Mouse (Mus musculus) heart, embryonic 16.5 days (tissue): ENCODE data around the gene Chchd1. TPM values are rescaled to one million over a fixed set of nuclear protein-coding genes. Genes with fewer than 3 reads are reported as not detected.

Experiments used
- ATAC-seq: fragments of 200-750 bp; cut with Nextera tagmentation; replicated peaks from 2 replicates; pipeline ENCODE4 v1.8.0; 2017; ENCODE audit warnings: moderate number of reproducible peaks; ENCODE audit not compliant: insufficient read depth, low FRiP score; ENCODE audit errors: extremely low read depth
- H3K27ac ChIP-seq: fragments of 300-500 bp; sonication (generic); 2 replicates; pipeline ENCODE4 v1.5.1; 2014; ENCODE audit warnings: mild to moderate bottlenecking, low read length, control low read depth, moderate library complexity
- H3K27me3 ChIP-seq: fragments of 300-500 bp; sonication (generic); 2 replicates; pipeline ENCODE4 v1.6.1; 2014; ENCODE audit warnings: low read length, mixed read lengths; ENCODE audit not compliant: control insufficient read depth, insufficient read depth
- H3K36me3 ChIP-seq: fragments of 300-500 bp; sonication (generic); 2 replicates; pipeline ENCODE4 v1.6.1; 2014; ENCODE audit not compliant: control insufficient read depth, insufficient read depth
- H3K4me1 ChIP-seq: fragments of 300-500 bp; sonication (generic); 2 replicates; pipeline ENCODE4 v1.6.1; 2014; ENCODE audit warnings: low read length, mixed read lengths; ENCODE audit not compliant: control insufficient read depth, insufficient read depth
- H3K4me2 ChIP-seq: fragments of 300-500 bp; sonication (generic); 2 replicates; pipeline ENCODE4 v1.6.1; 2014; ENCODE audit warnings: low read depth, mild to moderate bottlenecking, control low read depth, low read length
- H3K4me3 ChIP-seq: fragments of 300-500 bp; sonication (generic); 2 replicates; pipeline ENCODE4 v1.5.1; 2014; ENCODE audit warnings: mild to moderate bottlenecking, control low read depth, low read length
- H3K9ac ChIP-seq: fragments of 300-500 bp; sonication (generic); 2 replicates; pipeline ENCODE4 v1.6.1; 2014; ENCODE audit warnings: low read length, control low read depth
- H3K9me3 ChIP-seq: fragments of 300-500 bp; sonication (generic); replicated peaks from 2 replicates; pipeline ENCODE4 v1.6.1; 2016; ENCODE audit warnings: low read length; ENCODE audit not compliant: control insufficient read depth
- WGBS: fragments of 180-500 bp; shearing (Covaris S2); extraction: QIAGEN DNeasy Blood & Tissue Kit; methylation state at CpG from one replicate; pipeline ENCODE4 v1.1.7; 2014; 5-methylcytosine and 5-hydroxymethylcytosine counted together
- polyA plus RNA-seq: library from polyadenylated mRNA; unstranded; fragments of >200 nt; fragmentation: Nextera tagmentation; extraction: Ambion mirVana; gene quantifications from 2 replicates; pipeline ENCODE4 v1.2.1, GENCODE M21; 2015

The Chchd1 gene
- polyA plus RNA-seq, 1 experiment from 2014 or later: 177 TPM

GRCm38 (mm10) chr14:20674064-20674833 lies 28.6 kb upstream of the Chchd1 start, which contains the start of gene Sec24c:
TSS of gene Sec24c (plus strand) at chr14:20674308.
- Histone ChIP-seq H3K4me2 (peak within 1 kb of the TSS; percentile 91), H3K27me3 (no peaks in the 10 kb centered on the region), H3K4me1 (peaks cover 16% of the 10 kb centered on the region), H3K9me3 (no peaks in the 10 kb centered on the region; the same call in 1 of the 2 replicates), H3K4me3 (peak within 1 kb of the TSS; percentile 82), H3K9ac (peak within 1 kb of the TSS; percentile 88), H3K36me3 (peaks cover 25% of the 10 kb centered on the region), H3K27ac (peak within 1 kb of the TSS; percentile 95)
- WGBS: 0% methylated on average over 43 of the region's 43 CpGs
- peak; percentile 96 for ATAC-seq

DNA sequence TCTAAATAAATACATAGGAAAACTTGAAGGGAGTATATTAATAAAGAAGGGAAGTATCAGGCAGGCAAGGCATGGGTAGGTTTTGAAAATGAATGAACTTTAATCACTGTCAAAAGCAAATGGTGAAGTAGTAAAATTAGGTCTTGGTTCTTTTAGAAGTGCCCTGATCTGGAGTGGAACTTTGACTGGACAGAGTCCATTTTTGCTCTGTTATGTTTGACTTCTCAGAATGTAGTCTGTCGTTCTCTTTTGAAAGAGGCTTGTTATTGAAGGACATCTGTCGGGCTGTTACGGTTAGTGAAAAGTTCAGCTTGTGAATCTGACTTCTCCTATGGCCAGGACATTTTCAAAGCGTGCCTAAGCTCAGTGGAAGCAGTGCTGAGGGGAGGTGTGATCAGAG lies 24.9 kb upstream of the Chchd1 start:
- H3K4me3 ChIP-seq: no peak overlapping the region
- H3K36me3 ChIP-seq: peaks cover 56% of the 10 kb centered on the region
- no peak overlapping the region for H3K9ac ChIP-seq
- ATAC-seq: no peak
- WGBS: 84% methylated on average over 4 of the region's 4 CpGs
- no peaks in the 10 kb centered on the region; the same call in 1 of the 2 replicates for H3K9me3 ChIP-seq
- no peak overlapping the region for H3K4me2 ChIP-seq
- H3K27me3 ChIP-seq: no peaks in the 10 kb centered on the region
- H3K27ac ChIP-seq: no peak overlapping the region
- H3K4me1 ChIP-seq: peaks cover 24% of the 10 kb centered on the region

DNA sequence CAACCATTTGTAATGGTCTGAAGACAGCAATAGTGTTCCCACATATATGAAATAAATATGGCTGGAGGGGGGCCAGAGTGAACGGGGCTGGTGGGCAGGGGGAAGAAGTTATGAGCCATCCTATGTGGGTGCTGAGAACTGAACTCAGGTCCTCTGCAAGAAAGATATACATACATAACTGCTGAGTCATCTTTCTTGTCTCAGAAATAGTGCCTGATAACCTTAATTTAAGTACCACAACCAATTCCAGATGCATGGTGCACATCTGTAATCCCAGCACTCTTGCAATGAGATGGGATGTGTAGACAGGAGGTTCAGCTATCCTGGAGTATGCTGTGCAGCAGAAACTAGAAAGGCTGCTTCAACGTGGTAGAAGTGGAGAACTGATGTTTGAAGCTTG lies 21.1 kb upstream of the Chchd1 start:
- Histone ChIP-seq H3K4me3 (no peak overlapping the region), H3K27me3 (no peaks in the 10 kb centered on the region), H3K4me2 (no peak overlapping the region), H3K36me3 (peaks cover 85% of the 10 kb centered on the region), H3K4me1 (peaks cover 8% of the 10 kb centered on the region), H3K27ac (peak overlapping the region; percentile 5), H3K9me3 (no peaks in the 10 kb centered on the region), H3K9ac (no peak overlapping the region)
- 87% methylated on average over 2 of the region's 2 CpGs for WGBS
- ATAC-seq: no peak

DNA sequence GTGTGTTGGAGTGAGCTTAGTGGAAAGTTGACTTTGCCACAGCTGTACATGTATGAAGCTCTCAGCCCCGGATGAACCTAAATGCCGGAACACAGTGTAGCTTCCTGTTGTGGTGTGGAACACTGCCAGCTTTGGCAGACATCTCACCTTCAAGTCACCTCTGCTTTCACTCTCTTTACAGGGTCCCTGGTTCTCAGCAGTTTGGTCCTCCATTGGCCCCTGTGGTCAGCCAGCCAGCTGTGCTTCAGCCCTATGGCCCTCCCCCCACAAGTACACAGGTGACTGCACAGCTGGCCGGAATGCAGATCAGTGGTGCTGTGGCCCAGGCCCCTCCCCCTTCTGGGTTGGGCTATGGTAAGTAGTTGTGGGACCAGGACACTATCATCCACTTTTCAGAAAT lies 20.3 kb upstream of the Chchd1 start:
- Histone ChIP-seq H3K27ac (peak overlapping the region; percentile 5), H3K4me1 (peaks cover 8% of the 10 kb centered on the region), H3K27me3 (no peaks in the 10 kb centered on the region), H3K9me3 (no peaks in the 10 kb centered on the region), H3K4me2 (no peak overlapping the region), H3K36me3 (peaks cover 88% of the 10 kb centered on the region), H3K4me3 (no peak overlapping the region), H3K9ac (no peak overlapping the region)
- ATAC-seq: peak; percentile 52; the same call in 1 of the 2 replicates
- WGBS: 27% methylated on average over 3 of the region's 3 CpGs

DNA sequence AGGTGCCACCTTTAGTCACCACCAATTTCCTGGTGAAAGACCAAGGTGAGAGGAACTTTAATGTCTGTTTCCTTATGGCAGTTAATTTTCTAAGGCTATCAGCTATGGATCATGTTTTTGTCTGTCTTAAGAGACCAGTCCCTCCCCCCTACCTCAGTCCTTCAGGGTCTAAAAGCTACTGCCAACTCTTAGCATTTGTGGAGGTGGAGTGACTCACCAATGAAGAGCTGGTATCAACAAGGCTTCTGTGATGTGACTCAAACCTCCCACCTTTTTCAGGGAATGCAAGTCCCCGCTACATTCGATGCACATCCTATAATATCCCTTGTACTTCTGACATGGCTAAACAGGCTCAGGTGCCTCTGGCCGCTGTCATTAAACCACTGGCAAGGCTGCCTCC lies 16.2 kb upstream of the Chchd1 start:
- H3K4me1 ChIP-seq: peaks cover 8% of the 10 kb centered on the region
- no peaks in the 10 kb centered on the region for H3K9me3 ChIP-seq
- H3K36me3 ChIP-seq: peaks cover 90% of the 10 kb centered on the region
- no peak overlapping the region for H3K27ac ChIP-seq
- 94% methylated on average over 3 of the region's 3 CpGs for WGBS
- no peaks in the 10 kb centered on the region for H3K27me3 ChIP-seq
- H3K4me2 ChIP-seq: no peak overlapping the region
- ATAC-seq: no peak
- no peak overlapping the region for H3K4me3 ChIP-seq
- H3K9ac ChIP-seq: no peak overlapping the region

- Histone ChIP-seq H3K4me2 (no peak overlapping the region), H3K27ac (no peak overlapping the region), H3K27me3 (no peaks in the 10 kb centered on the region), H3K36me3 (peaks cover 87% of the 10 kb centered on the region), H3K4me1 (no peaks in the 10 kb centered on the region; the same call in 1 of the 2 replicates), H3K9ac (no peak overlapping the region), H3K4me3 (no peak overlapping the region), H3K9me3 (no peaks in the 10 kb centered on the region)
- ATAC-seq: no peak
- 85% methylated on average over 2 of the region's 2 CpGs for WGBS
Measured at GRCm38 (mm10) chr14:20689009-20689408, 13.8 kb upstream of the Chchd1 start.

- Histone ChIP-seq H3K4me3 (no peak overlapping the region), H3K4me1 (peaks cover 16% of the 10 kb centered on the region), H3K27ac (no peak overlapping the region), H3K27me3 (no peaks in the 10 kb centered on the region), H3K9me3 (no peaks in the 10 kb centered on the region), H3K36me3 (peaks cover 63% of the 10 kb centered on the region), H3K9ac (no peak overlapping the region), H3K4me2 (no peak overlapping the region)
- 85% methylated on average over 6 of the region's 6 CpGs for whole genome bisulfite sequencing
- ATAC-seq: no peak
Measured at GRCm38 (mm10) chr14:20691772-20692171, 11.0 kb upstream of the Chchd1 start.

DNA sequence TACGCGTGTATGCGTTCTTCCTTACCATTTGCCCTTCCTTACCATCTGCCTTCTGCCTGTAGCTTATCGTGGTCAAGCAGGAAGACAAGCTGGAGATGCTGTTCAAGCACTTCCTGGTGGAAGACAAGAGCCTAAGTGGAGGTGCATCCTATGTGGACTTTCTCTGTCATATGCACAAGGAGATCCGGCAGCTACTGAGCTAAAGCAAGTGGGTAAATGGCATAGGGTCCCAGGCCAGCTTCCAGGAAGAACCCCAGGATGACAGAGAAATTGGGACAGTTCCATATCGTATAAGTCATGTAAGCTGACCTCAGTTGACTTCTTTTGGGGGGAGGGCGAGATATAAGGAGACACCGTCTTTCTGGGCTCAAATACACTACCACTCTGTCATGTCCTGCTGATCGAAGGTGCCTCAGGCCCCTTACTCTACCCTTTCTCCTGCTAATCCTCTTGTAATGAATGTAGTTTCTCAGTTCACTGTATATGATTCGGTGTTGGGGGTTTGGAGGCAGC lies 9.2 kb upstream of the Chchd1 start:
- WGBS: 80% methylated on average over 10 of the region's 10 CpGs
- Histone ChIP-seq H3K4me3 (no peak overlapping the region), H3K9me3 (no peaks in the 10 kb centered on the region), H3K4me1 (peaks cover 31% of the 10 kb centered on the region), H3K9ac (no peak overlapping the region), H3K27ac (no peak overlapping the region), H3K4me2 (no peak overlapping the region), H3K36me3 (peaks cover 46% of the 10 kb centered on the region), H3K27me3 (no peaks in the 10 kb centered on the region)
- ATAC-seq: no peak

- WGBS: 41% methylated on average over 13 of the region's 13 CpGs
- peak overlapping the region; percentile 96 for H3K9ac ChIP-seq
Measured at GRCm38 (mm10) chr14:20694185-20694883, 8.5 kb upstream of the Chchd1 start.

More at GRCm38 (mm10) chr14:20694185-20694883, 8.5 kb upstream of the Chchd1 start:
- ATAC-seq: peak; percentile 3; the same call in 1 of the 2 replicates
- peak overlapping the region; percentile 98 for H3K27ac ChIP-seq
- H3K4me2 ChIP-seq: peak overlapping the region; percentile 90
- peak overlapping the region; percentile 91 for H3K4me3 ChIP-seq
- peaks cover 39% of the 10 kb centered on the region for H3K36me3 ChIP-seq
- peaks cover 33% of the 10 kb centered on the region for H3K4me1 ChIP-seq
- no peaks in the 10 kb centered on the region for H3K27me3 ChIP-seq
- H3K9me3 ChIP-seq: no peaks in the 10 kb centered on the region
